Mouse (Mus musculus): ENCODE data around the gene B3gnt2. TPM values are rescaled to one million over a fixed set of nuclear protein-coding genes. Genes with fewer than 3 reads are reported as not detected.

The B3gnt2 gene
- total and polyA plus RNA-seq, 3 experiments: 36.8 to 66.4 TPM; not detected in 1

GRCm38 (mm10) chr11:22720096-22720495 is 140.7 kb downstream of the B3gnt2 start:
- Histone ChIP-seq H3K9me3 (replicated peaks; ENCODE audit: insufficient read depth, low read length) (no peaks in the 10 kb centered on the region), H3K36me3 (ENCODE audit: control insufficient read depth in 1 of 2, insufficient read depth in 2 of 2, low read length in 2 of 2) (no peaks in the 10 kb centered on the region), H3K79me2 (ENCODE audit: control insufficient read depth, insufficient read depth, low read length, poor library complexity) (no peaks in the 10 kb centered on the region), H3K4me1 (ENCODE audit: control insufficient read depth in 1 of 2, insufficient read depth in 2 of 2, low read length in 2 of 2) (no peaks in the 10 kb centered on the region), H3K9ac (ENCODE audit: control insufficient read depth, low read depth, low read length, poor library complexity, severe bottlenecking) (no peak overlapping the region), H3K27me3 (ENCODE audit: control insufficient read depth in 1 of 2, insufficient read depth in 2 of 2, low read length in 2 of 2) (no peaks in the 10 kb centered on the region; a peak in 1 of 4 replicates), H3K4me3 (ENCODE audit: control insufficient read depth in 1 of 2, insufficient read depth in 1 of 2, low read depth in 2 of 2, low read length in 2 of 2) (no peak overlapping the region), H3K27ac (ENCODE audit: control insufficient read depth, low read depth, low read length) (no peak overlapping the region)
- no peak for DNase-seq (ENCODE audit: low read depth, low spot score)
- TF ChIP-seq POLR2A (IDR thresholded peaks at IDR 0.05; ENCODE audit: control insufficient read depth in 1 of 2, insufficient read depth in 1 of 2, low read depth in 1 of 2, low read length in 2 of 2, poor library complexity in 1 of 2) (no peak), USF1 (IDR thresholded peaks at IDR 0.05; ENCODE audit: low read depth, low read length) (no peak), JUND (IDR thresholded peaks at IDR 0.05; ENCODE audit: low read depth, low read length) (no peak), CHD2 (IDR thresholded peaks at IDR 0.05; ENCODE audit: low read length) (no peak), GATA1 (IDR thresholded peaks at IDR 0.05; ENCODE audit: low read depth, low read length) (no peak), ZC3H11A (IDR thresholded peaks at IDR 0.05; ENCODE audit: low read depth, low read length) (no peak), CHD1 (IDR thresholded peaks at IDR 0.05; ENCODE audit: low read depth, low read length) (no peak), POLR2AphosphoS2 (IDR thresholded peaks at IDR 0.05; ENCODE audit: low read length) (no peak), KAT2A (conservative IDR thresholded peaks at IDR 0.05; ENCODE audit: low read depth, low read length) (no peak), POLR2AphosphoS5 (IDR thresholded peaks at IDR 0.05; ENCODE audit: borderline replicate concordance, low read depth, low read length) (no peak), TBP (IDR thresholded peaks at IDR 0.05; ENCODE audit: low read depth, low read length) (no peak), E2F4 (IDR thresholded peaks at IDR 0.05; ENCODE audit: borderline replicate concordance, low read depth, low read length) (no peak), MXI1 (IDR thresholded peaks at IDR 0.05; ENCODE audit: low read depth, low read length) (no peak), TAL1 (IDR thresholded peaks at IDR 0.05; ENCODE audit: low read length) (no peak), MAFK (IDR thresholded peaks at IDR 0.05; ENCODE audit: borderline replicate concordance, low read depth, low read length) (no peak), MEF2A (IDR thresholded peaks at IDR 0.05; ENCODE audit: extremely low read depth, insufficient replicate concordance, low read depth, low read length, poor library complexity, severe bottlenecking) (no peak), GABPA (IDR thresholded peaks at IDR 0.05; ENCODE audit: low read depth, low read length) (no peak), HCFC1 (IDR thresholded peaks at IDR 0.05; ENCODE audit: low read depth, low read length) (no peak), NRF1 (IDR thresholded peaks at IDR 0.05; ENCODE audit: insufficient read depth, low read depth, low read length, poor library complexity, severe bottlenecking) (no peak)

GRCm38 (mm10) chr11:22719570-22719969 is 141.2 kb downstream of the B3gnt2 start:
- no peaks in the 10 kb centered on the region for H3K79me2 ChIP-seq (ENCODE audit: control insufficient read depth, insufficient read depth, low read length, poor library complexity)
- no peaks in the 10 kb centered on the region for H3K9me3 ChIP-seq (replicated peaks; ENCODE audit: insufficient read depth, low read length)
- H3K4me1 ChIP-seq (ENCODE audit: control insufficient read depth in 1 of 2, insufficient read depth in 2 of 2, low read length in 2 of 2): no peaks in the 10 kb centered on the region
- no peak overlapping the region for H3K27ac ChIP-seq (ENCODE audit: control insufficient read depth, low read depth, low read length)
- H3K4me3 ChIP-seq (ENCODE audit: control insufficient read depth in 1 of 2, insufficient read depth in 1 of 2, low read depth in 2 of 2, low read length in 2 of 2): no peak overlapping the region
- no peak for DNase-seq (ENCODE audit: low read depth, low spot score)
- no peaks in the 10 kb centered on the region for H3K36me3 ChIP-seq (ENCODE audit: control insufficient read depth in 1 of 2, insufficient read depth in 2 of 2, low read length in 2 of 2)
- TF ChIP-seq BHLHE40 (IDR thresholded peaks at IDR 0.05; ENCODE audit: borderline replicate concordance, low read depth, low read length): no peak
- TF ChIP-seq RCOR1 (IDR thresholded peaks at IDR 0.05; ENCODE audit: low read depth, low read length): no peak
- no peak for TF ChIP-seq MAZ (IDR thresholded peaks at IDR 0.05; ENCODE audit: low read depth, low read length)
- no peak for TF ChIP-seq NRF1 (IDR thresholded peaks at IDR 0.05; ENCODE audit: insufficient read depth, low read depth, low read length, poor library complexity, severe bottlenecking)
- no peak for TF ChIP-seq MYC (IDR thresholded peaks at IDR 0.05; ENCODE audit: low read depth, low read length)
- no peak for TF ChIP-seq UBTF (IDR thresholded peaks at IDR 0.05; ENCODE audit: borderline replicate concordance, insufficient read depth, low read depth, low read length)
- TF ChIP-seq RAD21 (IDR thresholded peaks at IDR 0.05; ENCODE audit: low read depth, low read length): no peak
- no peak for TF ChIP-seq SIN3A (IDR thresholded peaks at IDR 0.05; ENCODE audit: low read length)
- TF ChIP-seq ELF1 (IDR thresholded peaks at IDR 0.05; ENCODE audit: low read depth, low read length): no peak
- TF ChIP-seq TBP (IDR thresholded peaks at IDR 0.05; ENCODE audit: low read depth, low read length): no peak
- no peak for TF ChIP-seq GABPA (IDR thresholded peaks at IDR 0.05; ENCODE audit: low read depth, low read length)
- TF ChIP-seq KAT2A (conservative IDR thresholded peaks at IDR 0.05; ENCODE audit: low read depth, low read length): no peak
- TF ChIP-seq ZMIZ1 (IDR thresholded peaks at IDR 0.05; ENCODE audit: low read depth, low read length): no peak
- TF ChIP-seq USF2 (IDR thresholded peaks at IDR 0.05; ENCODE audit: borderline replicate concordance in 1 of 2, insufficient read depth in 1 of 2, low read depth in 1 of 2, low read length in 2 of 2): no peak
- H3K27me3 ChIP-seq (ENCODE audit: control insufficient read depth in 1 of 2, insufficient read depth in 2 of 2, low read length in 2 of 2): no peaks in the 10 kb centered on the region; a peak in 1 of 4 replicates
- H3K9ac ChIP-seq (ENCODE audit: control insufficient read depth, low read depth, low read length, poor library complexity, severe bottlenecking): no peak overlapping the region
